Mouse (Mus musculus): Measurements from ENCODE around the gene Ric8a. TPM values are rescaled to one million over a fixed set of nuclear protein-coding genes. Genes with fewer than 3 reads are reported as not detected.

Gene Ric8a
- total RNA-seq (2015) = 41.7 and 44.7 TPM in 2 replicates
- 29.7 and 30.4 TPM in 2 replicates for total RNA-seq (2017)

DNA sequence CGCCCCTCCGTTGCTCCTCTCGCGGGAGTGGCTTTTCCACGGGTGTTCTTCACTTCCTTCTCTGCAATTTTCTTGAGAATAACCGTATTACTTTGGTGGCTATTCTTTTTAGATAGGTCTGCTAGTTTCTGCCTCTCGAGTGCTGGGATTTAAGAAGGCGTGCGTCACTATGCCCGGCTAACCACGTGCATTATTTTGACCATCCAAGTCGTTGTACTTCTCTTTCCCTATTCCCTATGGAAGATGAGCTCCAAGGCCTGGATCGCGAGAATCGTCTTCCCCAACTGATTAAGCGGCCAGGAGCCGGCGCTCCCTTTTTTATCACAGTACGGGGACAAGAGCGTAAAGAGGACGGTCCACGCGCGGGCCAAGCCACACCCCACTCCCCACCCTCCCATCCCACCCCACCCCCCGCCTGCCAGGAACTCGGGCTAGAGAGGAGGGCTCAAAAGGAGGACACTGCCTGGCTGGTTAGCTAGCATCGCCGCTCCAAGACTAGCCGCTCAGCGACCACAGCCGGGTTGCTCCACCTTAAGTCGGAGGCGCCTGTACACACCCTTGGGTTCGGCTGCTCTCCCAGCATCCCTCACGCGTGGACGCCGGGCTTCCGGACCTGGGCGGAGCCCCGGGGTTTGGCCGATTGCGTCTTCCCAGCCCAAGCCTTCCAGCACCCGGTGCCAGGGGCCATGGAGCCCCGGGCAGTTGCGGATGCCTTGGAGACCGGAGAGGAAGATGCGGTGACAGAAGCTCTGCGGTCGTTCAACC, at the start of gene Ric8a:
Gene Ric8a (plus strand): TSS at position 173 of the 765 bp plus-strand sequence.
- ATAC-seq (ENCODE audit: poor library complexity, severe bottlenecking) = peak; percentile 77

DNA sequence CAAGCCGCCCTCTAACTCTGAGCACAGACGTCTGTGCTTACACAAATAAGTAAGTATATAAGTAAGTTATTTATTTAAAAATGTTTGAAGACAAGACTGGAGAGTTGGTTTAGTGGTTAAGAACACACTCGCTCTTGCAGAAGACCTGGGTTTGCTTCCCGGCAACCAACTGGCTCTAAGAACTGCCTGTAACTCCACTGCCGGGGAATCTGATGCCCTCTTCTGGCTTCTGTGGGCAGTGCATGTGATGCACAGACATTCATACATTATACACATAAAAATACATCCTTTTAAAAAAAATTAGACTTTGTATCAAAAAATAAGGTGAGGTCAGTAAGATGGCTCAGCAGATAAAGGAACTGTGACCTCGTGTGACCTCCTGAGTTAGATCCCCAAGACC, 46.3 kb upstream of the Ric8a start:
- ATAC-seq (ENCODE audit: poor library complexity, severe bottlenecking) = no peak

DNA sequence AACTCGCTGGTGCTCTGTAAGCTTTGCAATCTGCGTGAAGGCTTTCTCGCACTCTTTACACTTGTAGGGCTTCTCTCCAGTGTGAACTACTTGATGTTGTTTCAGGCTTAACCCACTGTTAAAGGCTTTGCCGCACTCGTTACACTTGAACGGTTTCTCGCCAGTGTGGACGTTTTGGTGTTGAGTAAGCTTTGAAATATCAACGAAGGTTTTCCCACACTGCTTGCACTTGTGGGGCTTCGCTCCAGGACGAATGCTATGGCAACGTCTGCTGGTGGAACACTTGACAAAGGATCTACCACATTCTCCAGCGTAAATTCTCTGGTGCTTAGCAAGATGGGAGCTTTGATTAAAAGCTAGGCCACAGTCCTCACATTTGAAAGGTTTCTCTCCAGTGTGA, 45.0 kb upstream of the Ric8a start:
- no peak for ATAC-seq (ENCODE audit: poor library complexity, severe bottlenecking)

DNA sequence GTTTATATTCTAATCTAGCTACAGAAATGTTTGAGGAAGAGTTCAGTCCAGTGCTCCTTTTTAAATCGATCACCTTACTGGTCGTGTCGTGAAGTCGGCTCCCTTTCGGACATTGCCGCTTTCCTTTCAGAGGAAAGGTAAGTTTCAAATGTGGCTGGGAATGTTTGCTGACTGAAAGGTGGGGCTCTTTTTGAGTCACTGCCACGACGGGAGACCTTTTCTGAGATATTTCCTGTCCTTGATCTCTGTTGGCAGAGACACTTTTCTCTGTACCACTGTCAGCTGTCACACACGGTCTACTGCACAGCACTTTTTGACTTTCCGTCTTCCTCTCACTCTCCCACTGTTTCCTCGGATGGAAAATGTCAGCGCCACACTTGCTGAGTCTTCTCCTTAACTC, 43.9 kb upstream of the Ric8a start:
- no peak for ATAC-seq (ENCODE audit: poor library complexity, severe bottlenecking)

DNA sequence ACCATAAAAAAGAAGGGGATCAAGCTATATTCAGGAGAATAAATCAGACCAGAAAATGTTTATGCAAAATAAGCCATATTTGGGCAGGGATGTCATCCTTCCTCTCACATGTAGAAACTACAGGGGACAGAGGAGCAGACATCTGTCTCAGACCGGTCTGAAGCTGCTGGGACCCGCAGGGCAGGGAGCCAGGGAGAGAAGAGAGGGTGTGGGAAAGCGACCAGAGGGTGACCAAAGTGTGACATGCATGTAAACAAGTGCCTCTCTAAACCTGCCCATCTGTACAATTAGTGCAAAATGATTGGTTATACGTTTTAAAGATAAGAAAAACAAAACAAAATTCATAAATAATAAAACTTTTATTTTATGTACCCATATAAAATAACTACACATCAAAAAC, 36.6 kb upstream of the Ric8a start:
- no peak for ATAC-seq (ENCODE audit: poor library complexity, severe bottlenecking)

DNA sequence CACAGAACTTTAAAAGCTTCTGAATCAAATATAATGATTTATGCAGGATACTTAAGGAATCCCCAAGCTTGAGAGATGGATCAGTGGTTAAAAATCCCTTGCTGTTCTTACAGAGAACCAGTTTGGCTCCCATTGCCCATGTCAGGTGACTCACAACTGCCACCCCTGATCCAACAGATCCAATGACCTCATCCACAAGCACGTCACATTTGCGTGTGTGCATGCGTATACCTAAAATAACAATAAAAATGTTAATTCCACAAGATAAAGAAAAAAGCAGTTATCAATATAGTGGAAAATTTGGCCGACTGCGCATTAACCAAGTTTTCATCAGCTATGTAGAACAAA, 35.5 kb upstream of the Ric8a start:
- ATAC-seq (ENCODE audit: poor library complexity, severe bottlenecking) = no peak

DNA sequence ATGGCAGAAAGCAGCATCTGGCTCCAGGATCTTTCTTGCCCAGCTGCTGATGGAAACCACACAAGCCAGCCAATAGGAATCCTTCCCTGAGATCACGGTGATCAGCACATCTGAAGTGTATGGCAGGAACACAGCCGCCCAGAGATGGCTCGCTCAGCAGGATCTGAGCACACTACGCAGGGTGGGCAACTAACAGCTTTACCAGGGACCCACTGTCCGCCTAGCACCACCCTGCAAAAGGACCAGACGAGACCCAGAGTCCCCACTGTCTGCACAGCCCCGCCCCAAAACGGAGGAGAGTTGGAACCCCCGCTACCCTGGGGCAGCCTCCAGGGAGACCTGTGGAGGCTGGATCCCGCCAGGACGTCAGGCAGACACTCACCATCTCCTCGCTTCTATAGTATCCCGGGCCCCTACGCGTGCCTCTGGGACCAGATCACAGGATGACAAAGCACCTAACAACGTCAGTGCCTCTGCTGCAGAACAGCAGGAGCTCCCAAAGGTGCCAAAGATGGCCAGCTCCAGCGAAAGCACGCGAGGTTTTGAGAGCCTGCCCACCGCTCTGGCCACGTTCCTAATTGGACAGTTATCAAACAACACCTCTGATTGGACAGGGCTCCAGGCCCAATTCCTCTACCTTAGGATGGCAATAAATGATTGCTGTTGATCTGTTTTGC, 35.0 kb upstream of the Ric8a start, which contains the start of gene Zfp941:
Gene Zfp941 (minus strand): TSS at position 526 of the 677 bp plus-strand sequence.
- ATAC-seq (ENCODE audit: poor library complexity, severe bottlenecking) = peak; percentile 43; the same call in 1 of the 2 replicates

DNA sequence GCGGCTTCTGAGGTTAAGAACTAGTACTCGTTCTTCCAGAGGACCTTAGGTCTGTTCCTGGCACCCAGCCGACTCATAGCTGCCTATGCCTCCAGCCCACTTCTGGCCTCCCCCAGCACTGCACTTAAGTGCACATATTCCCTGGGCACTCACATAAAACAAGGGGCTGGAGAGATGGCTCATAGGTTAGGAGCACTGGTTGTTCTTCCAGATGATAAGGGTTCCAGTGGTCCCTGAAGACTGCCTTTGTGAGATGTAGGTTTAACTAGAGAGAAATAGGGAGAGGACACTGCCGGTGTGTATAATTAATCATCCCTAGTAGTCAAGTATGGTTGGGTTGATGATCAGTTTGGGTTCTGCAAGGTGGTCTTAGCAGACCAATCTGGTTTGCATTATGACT, 34.0 kb upstream of the Ric8a start:
- ATAC-seq (ENCODE audit: poor library complexity, severe bottlenecking) = no peak

DNA sequence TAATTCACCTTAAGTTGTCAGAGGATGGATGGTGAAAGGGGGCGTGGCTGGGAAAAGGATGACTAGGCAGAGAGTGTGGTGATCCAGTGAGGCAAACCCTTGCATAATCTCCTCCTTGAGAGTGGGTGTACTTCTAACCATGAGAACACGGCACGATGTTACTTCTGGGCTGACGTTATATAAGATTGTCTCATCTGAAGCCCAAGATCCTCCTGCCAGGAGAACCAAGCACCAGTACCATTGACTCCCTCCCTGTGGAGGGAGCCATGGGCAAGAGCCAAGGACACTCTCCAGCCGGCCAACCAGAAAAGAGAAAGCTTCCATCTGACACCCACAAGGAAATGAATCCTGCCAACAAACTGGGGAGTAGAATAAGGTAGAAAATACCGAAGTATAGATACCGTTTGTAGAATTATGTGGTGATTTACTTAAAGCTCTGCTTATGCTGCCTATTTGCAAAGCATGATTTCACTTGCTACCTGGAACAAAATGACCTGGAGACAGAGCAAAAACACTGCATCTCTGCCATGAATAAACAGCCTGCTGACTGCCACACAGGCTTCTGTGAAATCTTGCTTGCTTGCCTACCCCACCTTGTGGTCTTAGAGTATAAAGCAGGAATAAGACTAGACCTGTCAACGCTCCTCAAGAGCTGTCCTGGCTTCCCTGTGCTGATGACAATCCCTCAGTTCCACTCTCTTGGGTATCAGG, 28.4 kb upstream of the Ric8a start:
- peak; percentile 56 for ATAC-seq (ENCODE audit: poor library complexity, severe bottlenecking)

DNA sequence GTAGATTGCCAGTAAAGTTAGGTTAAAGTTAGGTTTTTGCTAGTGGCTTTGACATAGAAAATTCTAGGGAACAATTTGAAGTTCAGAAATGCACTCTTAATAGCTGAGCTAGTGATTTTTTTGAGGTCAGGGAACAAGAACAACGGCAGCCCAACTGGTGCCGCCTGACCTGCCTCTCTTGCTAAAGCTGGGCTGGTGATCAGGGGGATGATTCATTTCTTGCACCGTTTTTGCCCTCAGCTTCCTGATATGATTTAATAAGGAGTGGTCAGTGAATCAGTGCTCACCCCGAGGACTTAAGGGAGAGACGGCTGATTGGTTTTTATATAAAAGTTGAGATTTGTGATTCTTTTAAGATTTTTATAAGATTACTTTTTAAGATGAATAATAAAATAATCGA, 25.3 kb upstream of the Ric8a start:
- ATAC-seq (ENCODE audit: poor library complexity, severe bottlenecking) = no peak

DNA sequence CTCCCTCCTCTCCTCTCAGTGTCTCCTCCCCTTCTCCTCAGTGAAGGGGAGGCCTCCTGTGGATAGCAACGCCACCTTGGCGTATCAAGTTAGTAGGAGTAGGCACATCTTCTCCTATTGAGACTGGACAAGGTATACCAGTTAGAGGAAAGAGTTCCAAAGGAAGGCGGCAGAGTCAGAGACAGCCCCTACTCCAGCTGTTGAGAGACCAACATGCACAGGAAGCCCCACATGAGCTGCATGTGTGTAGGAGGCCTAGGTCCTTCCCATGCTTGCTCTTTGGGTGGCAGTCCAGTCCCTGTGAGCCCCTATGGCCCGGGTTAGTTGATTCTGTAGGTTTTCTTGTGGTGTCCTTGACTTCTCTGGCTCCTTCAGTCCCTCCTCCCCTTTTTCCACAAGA, 23.4 kb upstream of the Ric8a start:
- no peak for ATAC-seq (ENCODE audit: poor library complexity, severe bottlenecking)

DNA sequence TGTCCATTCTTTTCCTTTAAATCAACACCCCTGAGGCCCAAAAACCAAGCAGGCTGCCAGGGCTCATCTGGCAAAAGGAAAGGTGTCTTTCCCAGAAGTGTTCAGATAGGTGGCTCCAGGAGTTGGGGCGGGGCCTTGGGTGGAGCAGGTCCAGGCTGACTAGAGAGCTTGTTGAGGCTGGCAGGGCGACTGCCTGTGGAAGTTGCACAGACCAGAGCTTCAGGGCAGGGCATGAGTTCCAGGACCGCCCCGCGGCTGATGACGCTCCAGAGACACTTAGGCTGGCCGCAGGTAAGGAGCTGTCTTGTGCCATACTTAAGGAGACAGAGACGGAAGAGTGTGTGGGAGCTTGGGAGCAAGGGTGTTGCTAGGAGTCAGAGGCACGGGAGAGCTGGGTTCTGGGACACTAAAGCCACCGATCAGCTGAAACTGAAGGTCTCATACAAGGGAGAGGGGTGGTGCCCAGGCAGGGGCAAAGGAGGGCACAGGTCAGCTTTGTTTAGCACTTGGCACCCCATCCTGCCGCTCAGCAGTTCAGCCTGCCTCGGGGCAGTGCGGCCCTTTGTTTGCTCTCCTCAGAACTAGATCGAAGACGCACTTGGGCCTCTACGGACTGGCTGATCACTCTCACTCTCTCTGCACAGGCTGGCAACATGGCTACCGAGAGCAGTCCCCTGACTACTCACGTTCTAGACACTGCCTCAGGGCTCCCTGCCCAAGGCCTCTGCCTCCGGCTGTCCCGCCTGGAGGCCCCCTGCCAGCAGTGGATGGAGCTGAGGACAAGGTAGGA, 21.6 kb upstream of the Ric8a start, which contains the start of gene Urah:
Gene Urah (plus strand): TSS at position 51 of the 790 bp plus-strand sequence.
- ATAC-seq (ENCODE audit: poor library complexity, severe bottlenecking) = no peak

DNA sequence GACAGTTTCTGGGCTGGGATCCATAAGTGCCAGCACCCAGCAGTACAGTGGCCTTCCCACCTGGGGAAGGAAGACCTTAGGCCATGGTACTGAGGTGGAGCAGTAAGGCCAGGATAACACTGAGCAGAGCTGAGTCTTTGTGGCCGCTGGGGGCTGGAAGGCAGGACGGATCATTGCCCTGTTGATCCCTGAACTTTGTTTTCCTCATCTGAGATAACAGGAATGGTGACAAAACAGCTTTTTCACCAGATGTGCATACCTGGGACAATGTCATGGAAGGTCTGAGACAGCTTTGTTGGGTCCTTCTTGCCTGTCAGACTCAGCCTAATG, 21.0 kb upstream of the Ric8a start:
- no peak for ATAC-seq (ENCODE audit: poor library complexity, severe bottlenecking)

DNA sequence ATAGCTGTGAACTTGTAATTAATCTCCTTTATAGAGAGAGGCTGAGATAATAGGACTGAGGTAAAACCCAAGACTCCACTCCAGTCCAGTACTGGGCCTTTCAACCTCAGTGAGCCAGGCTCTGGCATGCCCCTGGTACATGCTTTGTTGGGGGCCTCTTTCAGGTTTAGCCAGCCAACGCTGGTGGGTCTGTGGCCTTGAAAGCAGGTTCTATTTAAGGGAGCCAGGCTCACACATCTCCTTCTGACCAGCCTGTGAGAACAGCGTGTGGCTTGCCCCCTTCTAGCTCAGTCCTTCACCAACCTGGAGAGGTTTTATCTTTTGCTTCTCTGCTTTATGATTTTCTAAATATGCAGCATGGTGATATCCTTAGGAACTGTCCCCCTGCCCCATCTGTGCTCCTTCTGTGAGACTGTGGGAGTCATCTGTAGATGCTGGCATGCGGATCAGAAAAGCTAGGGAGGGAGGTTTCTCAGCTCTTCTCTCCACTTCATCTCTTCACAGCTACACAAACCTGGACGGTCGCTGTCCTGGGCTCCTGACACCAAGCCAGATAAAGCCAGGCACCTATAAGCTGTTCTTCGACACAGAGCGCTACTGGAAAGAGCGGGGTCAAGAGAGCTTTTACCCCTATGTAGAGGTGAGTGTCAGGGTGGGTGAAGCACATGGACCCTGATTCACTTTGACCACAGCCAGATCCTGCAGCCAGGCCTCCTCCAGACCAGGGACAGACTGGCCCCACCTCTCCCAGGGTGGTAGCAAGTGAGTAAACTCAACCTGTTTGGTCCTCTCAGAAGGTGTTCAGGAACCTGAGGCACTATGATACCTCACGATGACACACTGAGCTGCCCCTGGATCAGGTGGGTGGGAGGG, 20.3 kb upstream of the Ric8a start:
- ATAC-seq (ENCODE audit: poor library complexity, severe bottlenecking) = no peak

DNA sequence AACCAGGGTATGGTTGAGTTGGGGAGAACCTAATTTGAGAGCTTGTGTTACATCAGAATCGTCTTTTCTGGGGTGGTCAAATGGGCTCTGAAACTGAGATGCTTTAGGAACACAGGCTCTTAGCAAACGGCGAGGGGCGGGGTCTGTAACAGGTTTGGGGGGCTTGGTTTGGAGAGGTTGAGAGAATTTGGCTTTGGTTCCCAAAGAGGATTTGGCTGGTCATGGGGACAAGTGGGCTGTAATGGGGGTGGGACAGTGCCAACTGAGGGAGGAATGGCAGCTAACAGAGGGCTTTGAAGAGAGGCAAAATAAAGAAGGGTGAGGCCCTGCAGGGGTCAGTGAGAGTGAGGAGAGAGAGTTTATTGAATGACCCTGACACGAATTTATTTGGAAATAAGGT, 17.2 kb upstream of the Ric8a start:
- no peak for ATAC-seq (ENCODE audit: poor library complexity, severe bottlenecking)

DNA sequence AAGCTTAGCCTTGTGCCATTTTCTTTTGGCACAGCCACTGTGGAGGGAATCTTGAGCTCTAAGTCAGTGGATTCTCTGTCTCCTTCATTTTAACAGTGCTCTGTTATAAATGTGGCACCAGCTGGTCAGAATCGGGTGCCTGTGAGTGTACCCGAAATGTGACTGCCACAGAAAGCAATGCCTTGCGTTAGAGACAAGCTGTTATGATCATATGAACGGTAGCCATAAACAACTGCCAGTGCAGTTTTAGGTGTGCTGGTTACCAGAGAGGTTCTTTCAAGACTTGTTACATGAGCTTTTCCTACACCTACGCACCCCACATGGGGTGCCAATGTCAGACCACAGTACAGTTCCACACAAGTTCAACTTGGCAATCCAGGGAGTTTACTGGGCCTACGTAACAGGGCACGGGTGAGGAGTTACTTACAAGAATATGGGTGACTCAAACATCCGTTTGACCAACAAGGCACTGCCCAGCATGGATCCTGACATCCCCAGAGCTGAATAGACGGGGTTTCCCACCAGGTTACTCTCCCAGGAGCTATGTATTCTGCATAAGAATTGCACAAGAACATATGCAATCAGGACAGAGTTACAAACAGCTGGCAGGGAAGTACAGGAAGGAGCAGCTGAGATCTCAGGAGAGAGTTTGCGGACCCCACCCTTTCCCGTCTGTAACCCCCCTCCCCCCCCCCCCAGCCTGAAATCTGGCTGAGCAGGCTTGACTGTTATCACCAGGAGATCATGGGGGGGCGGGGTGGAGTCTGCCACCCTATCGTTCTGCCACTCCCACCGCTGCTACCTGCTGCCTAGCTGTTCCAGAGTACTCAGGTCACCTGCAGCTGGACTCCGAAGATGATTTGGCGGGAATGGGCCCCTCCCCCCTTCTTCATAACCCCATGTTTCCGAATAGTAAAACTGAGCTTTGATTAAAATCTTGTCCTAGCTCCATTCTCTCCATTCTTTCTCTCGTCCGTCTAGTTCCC, 15.7 kb upstream of the Ric8a start:
- no peak for ATAC-seq (ENCODE audit: poor library complexity, severe bottlenecking)

DNA sequence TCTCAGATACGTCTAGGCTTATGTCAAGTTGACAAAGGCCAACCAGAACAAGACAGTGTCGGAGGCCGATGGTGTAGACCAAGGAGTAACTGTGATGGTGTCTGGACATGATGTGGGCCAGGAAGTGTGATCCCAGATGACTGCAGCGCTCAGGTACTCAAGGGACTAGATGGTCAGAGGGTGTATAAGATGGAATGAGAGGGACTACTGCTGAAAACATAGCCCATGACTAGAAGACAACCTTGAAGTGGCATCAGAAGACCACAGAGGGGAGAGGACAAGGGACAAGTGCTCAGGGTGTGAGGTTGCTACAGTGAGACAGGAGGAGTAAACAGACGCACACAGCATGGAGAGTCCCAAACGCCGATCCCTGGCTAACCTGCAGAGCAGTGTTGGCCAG, 13.0 kb upstream of the Ric8a start:
- ATAC-seq (ENCODE audit: poor library complexity, severe bottlenecking) = no peak

DNA sequence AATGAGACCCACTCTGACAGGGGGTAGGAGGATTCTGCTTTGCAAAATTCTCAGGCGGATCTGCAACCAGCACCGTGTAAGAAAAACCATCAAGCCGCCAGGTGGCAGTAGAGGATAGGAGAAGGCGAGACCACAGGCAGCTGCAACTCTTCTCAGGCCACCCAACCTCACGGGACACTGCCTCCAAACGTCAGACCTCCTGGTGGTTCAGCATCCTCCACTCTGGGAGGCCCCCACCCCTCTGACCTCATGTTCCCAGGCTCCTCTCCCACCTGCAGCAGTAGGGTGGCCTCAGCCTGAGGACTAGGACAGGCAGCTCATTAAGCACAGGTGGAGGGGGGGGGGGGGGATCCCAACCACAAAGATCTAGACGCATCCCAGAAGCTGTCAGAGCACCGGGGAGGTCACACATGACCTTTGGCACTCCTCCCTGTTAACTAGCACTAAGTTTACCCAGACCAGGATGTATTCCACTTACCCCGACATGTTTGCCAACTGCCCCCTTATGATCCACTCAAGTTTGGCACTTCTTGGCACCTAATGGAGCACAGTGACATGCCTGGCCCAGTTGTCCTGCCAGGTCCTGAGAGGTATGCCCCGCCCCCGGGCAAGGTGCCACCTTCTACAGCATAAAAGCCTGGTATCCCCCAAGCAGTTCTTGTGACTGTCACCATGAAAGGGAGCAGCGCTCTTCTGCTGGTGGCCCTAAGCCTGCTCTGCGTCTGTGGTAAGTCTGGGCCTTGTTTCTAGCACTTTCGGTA, 11.7 kb upstream of the Ric8a start, which contains the start of gene Scgb1c1:
Gene Scgb1c1 (plus strand): TSS at position 643 of the 761 bp plus-strand sequence.
- ATAC-seq (ENCODE audit: poor library complexity, severe bottlenecking) = peak; percentile 99
